Mouse (Mus musculus): ENCODE results near the gene Hdac9. TPM values are rescaled to one million over a fixed set of nuclear protein-coding genes. Genes with fewer than 3 reads are reported as not detected.

Hdac9 gene
- polyA plus RNA-seq, 1 experiment from 2014 or later = 3.4 TPM

DNA sequence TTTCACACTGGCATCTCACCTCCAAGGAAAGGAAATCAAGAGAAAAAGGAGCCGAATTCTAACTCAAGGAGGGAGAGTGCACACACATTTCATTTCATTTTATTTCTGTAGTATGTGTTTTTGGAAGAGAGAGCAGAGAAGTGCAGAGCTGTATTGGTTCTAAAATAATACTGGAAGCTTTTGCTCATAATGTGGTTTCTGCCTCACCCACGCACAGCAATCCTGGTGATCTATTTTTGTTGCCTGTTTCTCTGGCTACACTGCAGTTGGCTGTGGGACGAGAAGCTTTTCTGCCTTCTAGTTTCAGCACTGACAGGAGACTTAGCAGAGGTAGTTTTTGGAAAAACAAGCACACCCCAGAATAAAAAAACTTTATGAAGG, 387.7 kb downstream of the Hdac9 start:
- H3K4me3 ChIP-seq = no peak overlapping the region

DNA sequence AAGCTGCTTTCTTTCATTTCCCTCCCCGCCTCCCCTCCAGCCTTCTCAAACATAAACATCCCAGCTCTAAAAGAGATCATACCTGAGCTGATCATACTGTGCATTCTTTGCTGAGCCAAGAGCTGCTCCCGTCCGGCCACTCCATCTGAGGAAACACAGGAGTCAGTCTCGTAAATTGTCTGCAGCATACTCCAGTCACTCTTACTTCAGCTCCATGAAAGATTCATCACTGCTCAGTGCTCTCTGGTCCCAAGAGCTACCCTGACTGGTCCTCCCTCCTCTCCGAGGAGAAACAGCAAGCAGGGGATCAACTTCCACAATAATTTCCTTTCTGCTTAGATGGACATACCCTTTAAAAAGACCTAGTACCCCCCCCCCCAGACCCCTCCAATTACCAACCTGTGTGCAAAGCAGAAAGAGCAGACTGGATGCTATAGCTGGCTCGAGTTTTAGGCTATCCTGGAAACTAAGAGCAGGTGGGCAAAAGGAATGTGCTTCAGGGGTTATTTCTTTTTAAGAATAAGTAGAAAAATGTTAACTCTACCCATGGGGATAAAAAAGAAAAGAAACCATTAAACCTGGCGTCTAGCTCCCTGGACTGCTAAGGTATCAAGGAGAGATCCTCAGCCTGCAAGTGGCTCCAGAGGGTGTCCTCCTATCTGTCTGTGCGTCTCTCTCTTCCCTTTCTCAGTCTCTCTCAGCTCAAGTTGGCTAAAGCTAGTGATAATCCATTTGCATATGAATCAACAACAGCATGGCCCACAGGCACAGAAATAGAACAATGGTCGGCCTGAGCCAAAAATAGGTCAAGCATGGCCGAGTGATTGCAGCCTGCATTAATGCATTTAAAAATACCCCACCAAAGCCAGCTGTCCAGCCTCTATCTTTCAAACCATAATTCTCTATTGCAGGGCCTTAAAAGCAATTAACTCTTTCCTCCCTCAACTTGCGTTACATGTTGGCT, 388.4 kb downstream of the Hdac9 start:
- Histone ChIP-seq H3K36me3 (no peaks in the 10 kb centered on the region), H3K4me3 (no peak overlapping the region), H3K27ac (peak overlapping the region; percentile 30; the same call in 1 of the 2 replicates)

More for the DNA sequence above, 387.7 kb downstream of the Hdac9 start:
- H3K36me3 ChIP-seq = no peaks in the 10 kb centered on the region
- no peak for DNase-seq (ENCODE audit: low spot score)
- H3K4me1 ChIP-seq = peaks cover 20% of the 10 kb centered on the region
- WGBS = 64% methylated on average over 3 of the region's 3 CpGs
- H3K9me3 ChIP-seq (replicated peaks) = no peaks in the 10 kb centered on the region
- H3K27me3 ChIP-seq (ENCODE audit: low read depth, poor library complexity, severe bottlenecking) = no peaks in the 10 kb centered on the region
- H3K27ac ChIP-seq = 0 out of 2 replicates have a peak overlapping the region, but pooled peaks have one; percentile 2

DNA sequence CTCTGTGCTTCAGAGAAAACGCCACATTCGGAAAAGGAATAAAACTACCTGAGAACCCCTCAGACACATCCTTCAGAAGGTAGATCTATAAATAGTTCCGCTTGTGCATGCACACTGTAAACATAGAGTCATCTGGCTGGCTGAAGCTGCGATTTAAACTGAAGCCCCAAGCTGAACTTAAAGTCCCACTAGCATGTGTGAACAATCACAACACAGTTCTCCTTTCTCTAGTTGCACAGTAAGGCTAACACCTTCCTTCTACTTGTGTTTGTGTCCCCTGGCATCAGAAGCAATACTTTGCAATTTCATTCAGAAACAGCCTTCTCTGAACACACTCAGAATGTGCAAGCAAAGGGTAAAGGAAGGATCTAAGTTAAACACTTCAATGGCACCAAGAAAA, 389.1 kb downstream of the Hdac9 start:
- WGBS = 89% methylated on average over 4 of the region's 4 CpGs
- Histone ChIP-seq H3K4me1 (peaks cover 20% of the 10 kb centered on the region), H3K9me3 (replicated peaks) (no peaks in the 10 kb centered on the region), H3K36me3 (no peaks in the 10 kb centered on the region), H3K4me3 (no peak overlapping the region), H3K27ac (peak overlapping the region; percentile 30; the same call in 1 of the 2 replicates), H3K27me3 (ENCODE audit: low read depth, poor library complexity, severe bottlenecking) (no peaks in the 10 kb centered on the region)
- no peak for DNase-seq (ENCODE audit: low spot score)

More for the DNA sequence above, 388.4 kb downstream of the Hdac9 start:
- DNase-seq (ENCODE audit: low spot score) = no peak
- H3K4me1 ChIP-seq = peaks cover 20% of the 10 kb centered on the region
- no peaks in the 10 kb centered on the region for H3K9me3 ChIP-seq (replicated peaks)
- 32% methylated on average over 11 of the region's 11 CpGs for WGBS
- no peaks in the 10 kb centered on the region for H3K27me3 ChIP-seq (ENCODE audit: low read depth, poor library complexity, severe bottlenecking)

DNA sequence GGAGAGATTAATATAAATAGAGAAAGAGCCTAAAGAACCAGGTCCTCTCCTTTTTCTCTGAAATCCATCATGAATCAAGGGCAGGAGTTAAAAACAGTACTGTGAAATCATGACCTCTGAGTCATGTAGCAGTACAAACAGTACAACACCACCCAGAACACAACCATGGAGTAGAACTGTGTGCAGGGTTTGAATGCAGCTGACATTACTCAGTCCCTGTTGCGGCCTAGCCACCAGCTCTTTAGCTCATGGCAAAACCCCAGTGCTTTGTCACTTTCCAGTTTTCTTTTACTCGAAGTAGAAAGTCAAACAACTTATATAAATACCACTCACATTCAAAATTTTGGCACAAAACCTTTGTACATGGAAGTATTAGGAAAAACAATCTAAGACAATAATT, 395.4 kb downstream of the Hdac9 start:
- no peak for DNase-seq (ENCODE audit: low spot score)
- no peak overlapping the region for H3K4me3 ChIP-seq
- 0 out of 2 replicates have a peak, but pooled peaks cover 6% of the 10 kb centered on the region for H3K4me1 ChIP-seq
- H3K36me3 ChIP-seq = no peaks in the 10 kb centered on the region
- H3K9me3 ChIP-seq (replicated peaks) = no peaks in the 10 kb centered on the region
- H3K27ac ChIP-seq = no peak overlapping the region
- 88% methylated on average over 2 of the region's 2 CpGs for WGBS
- no peaks in the 10 kb centered on the region for H3K27me3 ChIP-seq (ENCODE audit: low read depth, poor library complexity, severe bottlenecking)

DNA sequence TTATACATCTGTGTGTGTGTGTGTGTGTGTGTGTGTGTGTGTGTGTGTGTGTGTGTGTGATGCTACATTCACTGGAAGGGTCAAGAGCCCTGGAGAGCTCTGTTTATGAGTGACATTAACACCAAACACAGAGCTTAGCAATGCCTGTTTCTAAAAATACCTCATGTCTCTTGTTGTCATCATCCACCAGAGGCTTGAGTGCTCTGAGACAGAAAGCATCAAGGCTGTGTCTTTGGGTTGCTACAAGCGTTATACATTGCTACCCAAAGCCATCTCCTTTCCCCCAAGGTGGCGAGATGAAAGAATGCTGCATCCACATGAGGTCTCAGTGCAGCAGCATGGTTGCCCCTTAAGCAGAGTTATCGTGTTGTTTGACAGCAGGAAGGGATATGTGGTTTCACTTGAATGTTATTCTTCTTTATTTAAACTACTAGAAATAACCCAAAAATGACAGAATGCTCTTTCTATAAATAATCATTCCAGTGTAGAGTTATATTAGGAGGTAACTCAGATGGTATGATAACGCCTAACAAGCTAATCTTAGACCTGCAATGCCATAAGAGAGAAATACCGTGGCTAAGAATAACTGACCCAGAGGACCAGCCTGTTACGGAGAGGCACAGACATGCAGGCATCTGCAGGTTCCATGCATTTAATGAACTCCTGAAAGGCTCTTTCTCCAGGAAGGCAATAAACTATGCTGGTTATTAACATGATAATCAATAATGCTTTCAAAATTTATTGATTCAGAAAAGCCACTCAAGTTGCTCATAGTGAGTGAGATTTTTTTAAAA, 399.9 kb downstream of the Hdac9 start:
- Histone ChIP-seq H3K27ac (no peak overlapping the region), H3K9me3 (replicated peaks) (no peaks in the 10 kb centered on the region), H3K27me3 (ENCODE audit: low read depth, poor library complexity, severe bottlenecking) (no peaks in the 10 kb centered on the region), H3K36me3 (no peaks in the 10 kb centered on the region), H3K4me3 (no peak overlapping the region), H3K4me1 (0 out of 2 replicates have a peak, but pooled peaks cover 6% of the 10 kb centered on the region)
- 77% methylated on average over 6 of the region's 6 CpGs for WGBS
- no peak for DNase-seq (ENCODE audit: low spot score)

DNA sequence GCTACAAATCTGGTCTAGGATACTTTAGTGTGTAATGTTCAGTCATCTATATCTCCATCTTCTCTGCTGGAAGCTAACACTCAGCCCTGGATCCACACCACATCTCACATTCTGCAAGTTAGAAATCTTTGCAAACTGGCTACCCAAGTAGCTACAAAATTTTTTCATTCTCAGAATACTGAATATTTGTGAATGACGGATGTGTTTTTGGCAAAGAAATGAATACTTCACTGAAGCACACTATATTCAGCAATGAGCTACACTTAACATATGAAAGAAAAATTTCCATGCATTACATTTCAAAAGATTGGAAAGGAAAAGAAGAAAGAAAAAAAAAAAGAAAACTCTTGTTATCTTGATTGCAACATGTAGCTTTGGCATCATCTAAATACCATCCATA, 410.6 kb downstream of the Hdac9 start:
- Histone ChIP-seq H3K27ac (no peak overlapping the region), H3K36me3 (no peaks in the 10 kb centered on the region), H3K4me1 (no peaks in the 10 kb centered on the region), H3K27me3 (ENCODE audit: low read depth, poor library complexity, severe bottlenecking) (no peaks in the 10 kb centered on the region), H3K9me3 (replicated peaks) (no peaks in the 10 kb centered on the region), H3K4me3 (no peak overlapping the region)
- DNase-seq (ENCODE audit: low spot score) = no peak
- WGBS = 97% methylated on average over 1 of the region's 1 CpGs

DNA sequence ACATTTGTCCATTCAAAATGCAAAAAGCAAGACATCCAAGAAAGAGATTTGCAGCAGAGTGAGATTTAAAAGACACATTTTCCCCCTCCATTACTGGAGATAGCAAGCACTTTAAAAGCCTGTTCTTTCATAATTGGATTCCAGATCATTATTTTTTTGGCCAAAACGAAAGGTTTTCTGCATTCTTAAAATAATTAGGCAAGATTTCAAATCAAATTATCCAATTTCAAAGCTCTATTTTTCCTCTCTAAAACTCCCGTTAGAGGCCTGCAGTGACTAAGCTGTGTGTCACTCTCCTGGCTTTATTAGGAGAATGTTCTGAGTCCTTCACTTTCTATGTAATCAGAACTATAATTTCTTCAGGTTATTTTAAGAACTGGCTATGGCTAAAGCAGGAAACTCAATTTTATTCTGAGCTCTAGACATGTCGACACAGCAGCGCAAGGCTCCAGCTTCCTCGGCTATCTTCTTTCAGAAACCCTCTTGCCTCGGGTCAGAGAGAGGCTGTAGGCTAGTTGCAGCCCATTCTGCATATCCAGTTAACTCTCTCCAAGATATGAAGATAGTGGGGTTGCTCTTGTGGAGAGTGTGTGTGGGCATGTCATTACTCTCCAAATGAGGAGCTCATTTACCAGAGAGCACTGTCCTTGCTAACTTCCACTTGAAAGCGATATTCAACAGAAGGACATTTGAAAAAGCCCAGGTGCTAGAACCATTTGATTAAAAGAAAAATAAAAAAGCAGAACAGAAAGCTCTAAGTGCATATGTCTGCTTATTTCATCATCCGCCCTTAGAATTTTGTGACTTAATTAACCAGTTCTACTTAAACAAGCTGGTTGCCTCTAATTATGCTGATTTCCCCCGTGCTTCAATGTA, 417.9 kb downstream of the Hdac9 start:
- Histone ChIP-seq H3K4me3 (no peak overlapping the region), H3K27ac (no peak overlapping the region), H3K27me3 (ENCODE audit: low read depth, poor library complexity, severe bottlenecking) (no peaks in the 10 kb centered on the region), H3K4me1 (no peaks in the 10 kb centered on the region), H3K9me3 (replicated peaks) (no peaks in the 10 kb centered on the region), H3K36me3 (no peaks in the 10 kb centered on the region)
- no peak for DNase-seq (ENCODE audit: low spot score)
- 83% methylated on average over 9 of the region's 9 CpGs for WGBS

DNA sequence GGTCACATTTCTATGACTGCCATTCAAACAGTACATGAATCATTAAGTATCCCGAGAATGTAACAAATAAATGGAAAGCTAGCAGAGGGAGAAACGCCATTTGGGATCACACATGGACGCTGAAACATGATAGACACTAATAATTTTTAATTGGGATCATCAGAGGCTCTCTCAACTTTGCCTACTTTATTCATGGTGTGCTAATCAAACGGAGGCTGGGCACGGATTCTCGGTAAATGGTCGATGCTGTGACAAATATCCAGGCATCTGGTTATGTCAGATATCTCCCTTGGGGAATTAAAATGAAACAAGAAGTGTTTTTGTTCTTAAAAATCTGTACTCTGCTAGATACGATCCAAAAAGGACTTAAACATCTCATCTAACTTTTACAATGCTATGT, 418.6 kb downstream of the Hdac9 start:
- no peaks in the 10 kb centered on the region for H3K27me3 ChIP-seq (ENCODE audit: low read depth, poor library complexity, severe bottlenecking)
- H3K36me3 ChIP-seq = no peaks in the 10 kb centered on the region
- no peaks in the 10 kb centered on the region for H3K4me1 ChIP-seq
- 89% methylated on average over 8 of the region's 8 CpGs for WGBS
- H3K4me3 ChIP-seq = no peak overlapping the region
- H3K9me3 ChIP-seq (replicated peaks) = no peaks in the 10 kb centered on the region
- DNase-seq (ENCODE audit: low spot score) = no peak
- H3K27ac ChIP-seq = no peak overlapping the region

DNA sequence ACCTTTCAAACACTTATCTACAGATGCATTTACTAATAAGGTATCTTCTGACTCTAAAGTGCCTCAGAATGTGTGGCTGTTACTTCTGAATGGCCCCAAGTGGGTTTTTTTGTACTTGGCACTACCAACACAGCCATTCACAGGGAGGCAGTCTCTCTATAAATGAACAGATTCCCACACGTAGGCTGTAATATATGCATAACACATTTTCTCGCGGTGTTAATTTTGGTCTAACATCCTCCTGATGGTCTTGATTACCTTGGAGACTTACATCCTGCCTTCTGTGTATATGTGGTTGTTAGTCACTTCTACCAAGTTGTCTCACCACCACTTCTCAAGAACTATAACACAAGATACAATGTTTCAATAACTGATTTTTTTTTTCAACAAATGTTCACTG, 419.2 kb downstream of the Hdac9 start:
- WGBS = 92% methylated on average over 3 of the region's 3 CpGs
- no peaks in the 10 kb centered on the region for H3K4me1 ChIP-seq
- DNase-seq (ENCODE audit: low spot score) = no peak
- H3K27ac ChIP-seq = no peak overlapping the region
- H3K9me3 ChIP-seq (replicated peaks) = no peaks in the 10 kb centered on the region
- no peaks in the 10 kb centered on the region for H3K36me3 ChIP-seq
- H3K4me3 ChIP-seq = no peak overlapping the region
- no peaks in the 10 kb centered on the region for H3K27me3 ChIP-seq (ENCODE audit: low read depth, poor library complexity, severe bottlenecking)

DNA sequence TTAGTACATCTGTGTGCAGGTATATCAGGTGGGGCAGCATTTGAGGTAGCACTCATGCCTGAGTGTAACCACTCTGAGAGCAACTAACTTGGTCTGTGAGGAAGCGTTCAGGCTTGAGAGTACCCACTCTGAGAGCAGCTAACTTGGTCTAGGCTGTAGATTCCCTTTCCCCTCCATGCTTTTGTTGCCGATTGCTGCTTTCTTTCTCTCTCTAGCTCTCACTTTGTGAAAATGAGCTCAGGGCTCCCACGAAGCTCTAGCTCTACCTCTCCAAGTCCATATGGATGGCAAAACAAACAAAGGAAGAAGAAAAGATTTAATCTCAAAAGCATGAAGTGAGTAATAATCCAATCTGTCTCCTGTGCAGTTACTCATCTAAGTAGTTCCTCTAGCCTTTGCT, 421.0 kb downstream of the Hdac9 start:
- Histone ChIP-seq H3K36me3 (no peaks in the 10 kb centered on the region), H3K4me1 (no peaks in the 10 kb centered on the region), H3K27me3 (ENCODE audit: low read depth, poor library complexity, severe bottlenecking) (no peaks in the 10 kb centered on the region), H3K4me3 (peak overlapping the region; percentile 34; the same call in 1 of the 2 replicates), H3K27ac (no peak overlapping the region; the same call in 1 of the 2 replicates), H3K9me3 (replicated peaks) (no peaks in the 10 kb centered on the region)
- 60% methylated on average over 3 of the region's 3 CpGs for WGBS
- DNase-seq (ENCODE audit: low spot score) = no peak

DNA sequence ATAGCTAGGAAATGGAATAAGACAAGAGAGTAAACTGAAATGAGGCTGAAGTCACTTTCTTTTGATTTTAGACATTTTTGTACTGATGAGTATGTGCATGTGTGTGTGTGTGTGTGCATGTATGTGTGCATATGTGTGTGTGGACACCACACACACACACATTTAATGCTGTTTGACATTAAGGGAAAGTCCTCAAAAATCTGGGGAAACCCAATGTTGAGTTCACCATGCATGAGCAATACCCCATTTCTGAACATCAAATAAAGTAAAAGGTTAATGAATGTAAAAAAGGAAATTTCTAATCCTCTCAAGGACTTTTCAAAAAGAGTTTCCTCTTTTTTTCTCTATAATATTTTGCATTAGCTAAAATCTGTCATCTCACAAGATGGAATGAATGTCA, 427.3 kb downstream of the Hdac9 start:
- Histone ChIP-seq H3K9me3 (replicated peaks) (no peaks in the 10 kb centered on the region), H3K27me3 (ENCODE audit: low read depth, poor library complexity, severe bottlenecking) (no peaks in the 10 kb centered on the region)

DNA sequence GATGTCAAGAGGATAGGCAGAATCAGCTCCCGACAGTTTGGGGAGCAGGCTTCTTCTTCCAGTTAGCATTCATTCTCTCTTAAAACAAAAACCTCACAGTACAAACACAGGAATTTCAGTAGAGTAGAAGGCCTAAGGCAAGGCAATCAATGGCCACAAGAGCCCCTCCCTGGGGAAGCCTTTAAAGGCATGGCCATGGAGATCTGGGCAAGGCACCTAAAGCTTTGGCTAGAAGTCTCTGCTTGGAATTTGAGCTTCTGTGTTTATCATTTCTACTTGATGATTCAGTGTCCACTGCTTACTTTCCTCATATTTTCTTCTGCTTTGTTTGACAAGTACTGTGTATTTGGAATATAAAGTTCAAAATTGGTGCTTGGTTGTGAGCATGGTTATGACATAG, 429.2 kb downstream of the Hdac9 start:
- Histone ChIP-seq H3K4me3 (no peak overlapping the region), H3K36me3 (no peaks in the 10 kb centered on the region), H3K27ac (no peak overlapping the region), H3K9me3 (replicated peaks) (no peaks in the 10 kb centered on the region), H3K4me1 (0 out of 2 replicates have a peak, but pooled peaks cover 9% of the 10 kb centered on the region), H3K27me3 (ENCODE audit: low read depth, poor library complexity, severe bottlenecking) (no peaks in the 10 kb centered on the region)
- DNase-seq (ENCODE audit: low spot score) = no peak
- 91% methylated on average over 1 of the region's 1 CpGs for WGBS

More for the DNA sequence above, 427.3 kb downstream of the Hdac9 start:
- no peak overlapping the region for H3K4me3 ChIP-seq
- H3K4me1 ChIP-seq = 0 out of 2 replicates have a peak, but pooled peaks cover 9% of the 10 kb centered on the region
- DNase-seq (ENCODE audit: low spot score) = no peak
- no peak overlapping the region for H3K27ac ChIP-seq
- H3K36me3 ChIP-seq = no peaks in the 10 kb centered on the region

Measured in limb, embryonic 10.5 days (tissue).